Mouse (Mus musculus) erythroblast, embryonic 14.5 days (primary cell): Measurements from ENCODE around the gene Rxfp1.

Experiments
- GATA1 ChIP-seq: IDR thresholded peaks from 2 replicates; pipeline ENCODE4 v1.6.1; 2012; ENCODE audit warnings: low read length, inconsistent platforms, mixed read lengths
- TAL1 ChIP-seq: IDR thresholded peaks from 3 replicates; pipeline ENCODE4 v1.6.1; 2012; ENCODE audit warnings: low read length, inconsistent platforms, mixed read lengths

DNA sequence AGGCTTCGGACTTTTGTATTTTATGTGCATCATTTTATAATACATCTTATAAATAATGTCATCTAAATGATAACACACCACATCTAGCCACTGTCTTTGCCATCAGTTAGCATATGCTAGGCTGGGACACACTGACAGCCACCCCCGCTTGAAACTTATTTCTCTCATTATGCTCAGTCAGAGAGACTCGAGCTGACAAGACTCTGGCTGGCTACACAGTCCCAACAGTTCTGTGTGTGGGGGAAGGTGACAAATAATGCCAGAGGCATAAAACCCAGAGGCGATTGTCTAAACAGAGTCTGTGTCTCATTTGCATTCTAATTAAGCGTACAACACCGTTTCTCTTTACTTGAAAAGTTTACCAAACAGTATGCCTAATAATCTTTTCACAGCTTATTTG lies 7.4 kb upstream of the Rxfp1 start:
- TF ChIP-seq GATA1, result no peak
- no peak for TF ChIP-seq TAL1
